Mouse (Mus musculus) layer of hippocampus, adult 9-11 months (tissue): ENCODE data around the gene Zfp961.
"Not testable (repeated sequence)": the region's sequence is repeated elsewhere in the genome, so short reads cannot be mapped to it uniquely, and the experiment has no call there.

Experiments
- DNase-seq: peaks from one replicate; pipeline ENCODE4 v3.0.0; 2022

Zfp961 gene

GRCm38 (mm10) chr8:71950482-71951221 lies at the start of gene Zfp961:
Zfp961 (plus strand) TSS chr8:71951038.
- peak; percentile 97 for DNase-seq

DNA sequence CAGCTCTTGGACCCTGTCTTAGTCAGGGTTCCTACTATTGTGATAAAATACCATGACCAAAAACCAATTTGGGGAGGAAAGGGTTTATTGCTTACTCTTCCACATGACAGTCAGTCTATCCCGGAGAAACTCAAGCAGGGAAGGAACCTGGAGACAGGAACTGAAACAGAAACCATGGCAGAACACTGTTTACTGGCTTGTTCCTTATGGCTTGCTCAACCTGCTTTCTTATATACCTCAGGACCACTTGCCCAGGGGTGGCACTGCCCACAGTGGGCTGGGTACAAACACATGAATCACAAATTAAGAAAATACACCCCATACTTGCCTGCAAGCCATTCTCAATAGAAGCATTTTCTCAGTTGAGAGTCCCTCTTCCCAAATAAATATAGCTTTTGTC lies 47.8 kb upstream of the Zfp961 start:
- not testable (repeated sequence) for DNase-seq

- DNase-seq = no peak
Observed at GRCm38 (mm10) chr8:71906809-71907208, 44.0 kb upstream of the Zfp961 start.

DNA sequence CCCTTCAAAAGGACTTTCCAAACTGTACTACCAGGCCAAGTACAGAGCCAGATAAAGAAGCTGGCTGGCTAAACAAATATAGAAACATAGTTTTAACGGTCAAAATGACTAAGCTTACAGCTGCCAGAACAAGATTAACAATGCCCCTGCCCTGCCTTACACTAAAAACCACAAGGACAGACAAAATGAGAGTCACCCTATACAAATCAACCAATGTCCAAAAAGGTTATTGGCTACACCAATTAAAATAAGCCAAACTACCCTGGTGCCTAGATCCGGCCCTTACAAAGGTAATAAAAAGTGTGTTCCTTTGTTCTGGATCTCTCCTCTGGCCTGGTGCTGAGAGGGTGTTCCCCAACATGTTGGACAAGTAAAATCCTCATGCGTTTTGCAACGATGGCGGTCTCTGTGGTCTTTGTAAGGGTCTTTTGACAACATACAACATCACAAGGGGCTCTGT lies 43.0 kb upstream of the Zfp961 start:
- DNase-seq = no peak

DNA sequence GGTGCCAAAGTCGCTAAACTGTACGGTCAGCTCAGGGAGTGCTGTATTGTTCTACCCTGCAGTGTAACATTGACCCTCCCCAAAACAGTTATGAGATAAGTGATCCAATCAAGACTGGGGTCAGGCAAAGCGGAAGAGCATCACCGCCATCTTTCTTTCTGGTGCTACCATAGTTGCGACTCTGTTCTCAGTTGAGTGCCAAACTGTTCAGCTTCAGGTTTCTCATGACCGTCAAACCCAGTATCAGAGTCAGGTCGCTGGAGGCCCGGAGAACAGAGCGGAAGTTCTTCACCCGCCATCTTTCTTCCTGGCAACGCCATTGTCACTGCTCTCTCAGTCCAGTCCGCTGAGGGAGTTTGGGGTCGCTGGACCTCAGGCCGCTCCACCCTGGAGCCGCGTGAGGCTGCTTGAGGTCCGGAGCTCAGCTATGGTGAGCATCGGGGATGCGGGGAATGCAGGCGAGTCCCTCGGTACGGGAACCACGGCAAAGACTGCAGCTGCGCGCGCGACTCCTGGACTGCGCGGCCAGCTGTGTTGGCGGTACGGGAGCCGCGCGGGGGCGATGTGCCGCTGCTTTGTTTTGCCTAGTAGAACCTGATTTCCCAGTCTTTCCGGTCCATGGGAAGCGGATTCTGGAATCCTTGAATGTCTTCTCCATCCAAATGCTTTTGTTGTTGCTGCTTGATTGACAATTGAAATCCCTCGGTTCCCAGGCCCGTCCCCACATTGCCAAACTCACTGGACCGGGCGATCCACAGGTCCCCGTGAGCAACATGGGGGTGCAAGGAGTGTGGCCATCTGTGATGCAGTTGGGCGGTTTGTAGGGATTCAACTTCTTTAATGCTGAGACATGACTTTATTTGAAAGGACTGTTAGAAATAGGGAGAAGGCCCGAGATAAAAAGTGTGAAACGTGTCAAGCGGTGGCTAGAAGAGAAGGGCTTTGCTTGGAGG lies 42.3 kb upstream of the Zfp961 start, which contains the start of the genes Zfp882 and Zfp617:
TSS of gene Zfp882 (plus strand) at position 300 of the 953 bp plus-strand sequence.
TSS of gene Zfp617 (plus strand) at position 327 of the 953 bp plus-strand sequence.
- DNase-seq = peak; percentile 92

- no peak for DNase-seq
Observed at GRCm38 (mm10) chr8:71912286-71912685, 38.6 kb upstream of the Zfp961 start.

- DNase-seq = peak; percentile 97
Observed at GRCm38 (mm10) chr8:71922567-71923401, 28.1 kb upstream of the Zfp961 start.

GRCm38 (mm10) chr8:71925791-71926190 lies 25.0 kb upstream of the Zfp961 start:
- no peak for DNase-seq

DNA sequence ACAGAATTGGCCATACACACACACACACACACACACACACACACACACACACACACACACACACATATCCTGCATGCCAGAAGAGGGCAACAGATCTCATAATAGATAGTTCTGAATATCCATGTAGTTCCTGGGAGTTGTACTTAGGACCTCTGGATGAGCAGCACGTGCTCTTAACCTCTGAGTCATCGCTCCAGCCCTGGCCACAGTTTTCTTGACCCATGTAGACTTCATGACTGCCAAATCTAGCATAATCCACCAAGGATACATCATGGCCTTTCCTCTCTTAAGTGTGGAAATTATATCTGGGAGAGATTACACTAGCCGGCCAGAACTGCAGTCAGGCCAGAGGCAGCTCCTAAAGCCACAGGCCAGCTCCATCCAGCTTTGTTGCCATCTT lies 24.3 kb upstream of the Zfp961 start:
- DNase-seq = no peak

- peak; percentile 20 for DNase-seq
Observed at GRCm38 (mm10) chr8:71927779-71928178, 23.1 kb upstream of the Zfp961 start.

- not testable (repeated sequence) for DNase-seq
Observed at GRCm38 (mm10) chr8:71938037-71938436, 12.8 kb upstream of the Zfp961 start.

GRCm38 (mm10) chr8:71940293-71941208 lies 10.3 kb upstream of the Zfp961 start:
- no peak for DNase-seq

DNA sequence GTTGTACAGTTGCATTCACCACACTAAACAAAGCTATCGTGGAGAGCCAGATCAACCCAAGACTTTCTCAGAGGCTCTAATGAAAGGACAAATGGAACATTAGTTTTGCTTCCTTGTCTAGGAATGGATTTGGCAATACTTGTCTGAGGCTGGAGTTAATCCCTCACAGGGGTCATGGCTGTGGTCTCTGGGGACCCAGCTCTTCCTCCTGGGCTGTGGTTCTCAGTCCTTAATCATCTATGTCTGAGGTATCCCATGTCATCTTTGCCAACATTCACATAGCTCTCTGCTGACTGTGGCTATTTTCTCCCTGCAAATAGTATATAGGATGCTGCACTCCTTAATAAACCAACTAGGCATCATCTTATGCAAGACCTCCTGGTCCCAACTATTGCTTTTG lies 9.1 kb upstream of the Zfp961 start:
- DNase-seq = no peak

DNA sequence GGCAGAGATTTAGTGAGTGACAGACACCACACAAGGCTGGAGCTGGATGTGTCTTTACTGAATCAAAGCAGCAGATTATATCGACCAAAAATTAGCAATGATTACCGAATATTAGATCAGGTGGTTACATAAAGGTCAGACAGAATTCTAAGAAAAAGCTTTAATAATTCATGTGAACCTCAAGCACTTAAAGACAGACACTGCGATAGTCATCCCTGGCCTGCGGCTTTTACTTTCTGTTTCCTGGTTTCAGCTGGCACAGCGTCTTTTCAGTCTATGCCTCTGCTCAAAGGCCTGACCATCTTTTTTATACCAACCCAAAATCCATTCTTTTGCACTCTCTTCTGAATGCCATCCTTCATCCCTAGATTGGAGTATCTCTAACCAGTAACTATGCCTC lies 2.2 kb upstream of the Zfp961 start:
- DNase-seq = no peak

- DNase-seq = no peak
Observed at GRCm38 (mm10) chr8:71951436-71952161, 761 bp downstream of the Zfp961 start.

- no peak for DNase-seq
Observed at GRCm38 (mm10) chr8:71952489-71952888, 1.7 kb downstream of the Zfp961 start.

GRCm38 (mm10) chr8:71952961-71953700 lies 2.3 kb downstream of the Zfp961 start:
- DNase-seq = not testable (repeated sequence)

DNA sequence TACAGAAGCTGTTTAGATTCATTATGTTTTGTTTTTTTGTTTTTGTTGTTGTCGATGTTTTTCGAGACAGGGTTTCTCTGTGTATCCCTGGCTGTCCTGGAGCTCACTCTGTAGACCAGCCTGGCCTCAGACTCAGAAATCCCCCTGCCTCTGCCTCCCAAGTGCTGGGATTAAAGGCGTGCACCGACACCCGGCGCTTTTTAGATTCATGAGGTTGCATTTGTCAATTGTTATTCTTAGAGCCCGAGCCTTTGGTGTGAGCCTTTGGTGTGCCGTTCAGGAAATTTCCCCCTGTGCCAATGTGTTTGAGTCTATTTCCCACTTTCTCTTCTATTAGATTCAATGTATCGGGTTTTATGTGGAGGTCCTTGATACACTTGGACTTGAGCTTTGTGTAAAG lies 3.8 kb downstream of the Zfp961 start:
- DNase-seq = no peak

GRCm38 (mm10) chr8:71960483-71960882 lies 9.6 kb downstream of the Zfp961 start:
- no peak for DNase-seq

DNA sequence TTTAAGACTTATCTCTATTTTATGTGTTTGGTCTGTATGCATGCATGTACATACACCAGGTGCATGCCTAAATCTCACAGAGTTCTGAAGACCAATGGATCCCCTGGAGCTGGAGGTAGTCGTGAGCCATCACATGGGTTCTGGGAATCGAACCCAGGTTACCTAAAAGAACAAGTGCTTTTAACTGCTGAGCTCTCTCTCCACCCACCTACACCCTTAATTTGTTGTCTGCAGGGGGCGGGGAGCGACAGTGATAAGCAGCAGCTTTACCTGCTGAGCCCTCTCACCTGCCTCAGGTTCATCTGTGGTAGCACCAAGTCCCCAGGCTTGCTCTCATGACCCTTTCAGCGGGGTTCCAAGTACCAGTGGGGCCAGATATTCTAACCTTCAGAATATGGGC lies 11.0 kb downstream of the Zfp961 start:
- DNase-seq = no peak
